Mouse (Mus musculus): ENCODE data around the gene Spata32. TPM values are rescaled to one million over a fixed set of nuclear protein-coding genes. Genes with fewer than 3 reads are reported as not detected.

The Spata32 gene
- polyA plus RNA-seq, 1 experiment from 2014 or later, result not detected

DNA sequence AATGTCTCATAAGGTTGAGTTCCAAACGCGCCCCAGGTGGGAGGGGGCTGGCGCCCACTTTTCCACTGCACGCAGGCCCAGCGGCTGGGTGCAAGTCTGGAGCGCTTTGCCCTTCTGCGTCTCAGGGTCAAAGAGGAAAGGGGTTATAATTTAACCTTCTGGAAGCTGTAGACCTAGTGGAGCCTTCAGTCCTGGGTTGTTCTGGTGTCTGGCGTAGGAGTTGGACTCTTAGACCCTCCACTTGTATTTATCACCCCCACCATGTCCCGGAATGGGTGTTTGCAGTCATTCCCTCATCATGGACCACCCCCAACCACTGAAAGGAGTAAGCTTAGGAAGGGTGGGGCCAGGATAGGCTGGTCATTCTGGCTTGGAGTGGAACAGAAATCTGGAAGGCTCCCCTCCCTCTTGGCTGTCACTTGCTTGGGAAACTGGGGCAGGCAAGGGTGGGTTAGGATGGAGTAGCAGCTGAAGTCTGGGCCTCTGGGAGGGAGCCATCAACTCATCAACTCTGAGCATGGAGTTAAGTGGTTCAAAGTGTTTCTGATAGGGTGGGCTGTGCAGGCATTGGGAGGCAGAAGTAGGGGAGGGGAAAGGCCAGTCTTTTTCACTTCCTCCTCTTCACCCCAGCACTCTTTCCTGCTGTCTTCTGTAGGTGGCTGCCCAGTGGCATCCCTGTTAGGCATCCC lies 46.4 kb downstream of the Spata32 start:
- Histone ChIP-seq H3K9me3 (replicated peaks; ENCODE audit: low read length) (no peaks in the 10 kb centered on the region), H3K4me3 (replicated peaks; ENCODE audit: low read depth, low read length) (peak overlapping the region; percentile 69; the same call in 1 of the 2 replicates), H3K27ac (peak overlapping the region; percentile 52; the same call in 1 of the 2 replicates), H3K4me2 (ENCODE audit: low read length) (peak overlapping the region; percentile 99), H3K27me3 (ENCODE audit: insufficient read depth, low read length) (no peaks in the 10 kb centered on the region), H3K4me1 (replicated peaks; ENCODE audit: insufficient read depth, low read length) (0 out of 2 replicates have a peak, but pooled peaks cover 19% of the 10 kb centered on the region), H3K36me3 (ENCODE audit: insufficient read depth, low read length) (no peaks in the 10 kb centered on the region), H3K9ac (ENCODE audit: low read depth, low read length) (no peak overlapping the region)
- DNase-seq (ENCODE audit: low spot score) (no peak), ATAC-seq (replicated peaks; ENCODE audit: low FRiP score, low read depth) (peak; percentile 61)
- no peak for TF ChIP-seq CTCF (IDR thresholded peaks at IDR 0.05; ENCODE audit: low read depth)
- 43% methylated on average over 9 of the region's 9 CpGs for WGBS

DNA sequence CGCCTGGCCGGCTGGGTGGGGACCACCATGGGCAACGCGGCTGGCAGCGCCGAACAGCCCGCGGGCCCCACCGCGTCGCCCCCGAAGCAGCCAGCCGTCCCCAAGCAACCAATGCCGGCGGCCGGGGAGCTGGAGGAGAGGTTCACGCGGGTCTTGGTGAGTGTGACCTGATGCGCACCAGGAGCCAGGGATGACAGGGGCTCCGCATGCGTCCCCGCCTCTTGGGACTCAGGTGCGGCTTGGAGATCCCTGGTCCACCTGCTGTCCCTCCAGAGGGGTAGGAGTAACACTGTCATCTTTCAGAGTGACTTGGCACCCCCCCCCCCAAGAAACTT lies 47.0 kb downstream of the Spata32 start:
- Histone ChIP-seq H3K4me2 (ENCODE audit: low read length) (peak overlapping the region; percentile 99), H3K27me3 (ENCODE audit: insufficient read depth, low read length) (no peaks in the 10 kb centered on the region), H3K4me3 (replicated peaks; ENCODE audit: low read depth, low read length) (peak overlapping the region; percentile 69), H3K9ac (ENCODE audit: low read depth, low read length) (peak overlapping the region; percentile 71), H3K9me3 (replicated peaks; ENCODE audit: low read length) (no peaks in the 10 kb centered on the region), H3K27ac (peak overlapping the region; percentile 52; the same call in 1 of the 2 replicates), H3K36me3 (ENCODE audit: insufficient read depth, low read length) (no peaks in the 10 kb centered on the region), H3K4me1 (replicated peaks; ENCODE audit: insufficient read depth, low read length) (0 out of 2 replicates have a peak, but pooled peaks cover 19% of the 10 kb centered on the region)
- TF ChIP-seq CTCF (IDR thresholded peaks at IDR 0.05; ENCODE audit: low read depth), result no peak
- 0 out of 2 replicates have a peak, but pooled peaks have one; percentile 4 for ATAC-seq (replicated peaks; ENCODE audit: low FRiP score, low read depth)
- WGBS, result 1% methylated on average over 22 of the region's 23 CpGs
- no peak for DNase-seq (ENCODE audit: low spot score)

DNA sequence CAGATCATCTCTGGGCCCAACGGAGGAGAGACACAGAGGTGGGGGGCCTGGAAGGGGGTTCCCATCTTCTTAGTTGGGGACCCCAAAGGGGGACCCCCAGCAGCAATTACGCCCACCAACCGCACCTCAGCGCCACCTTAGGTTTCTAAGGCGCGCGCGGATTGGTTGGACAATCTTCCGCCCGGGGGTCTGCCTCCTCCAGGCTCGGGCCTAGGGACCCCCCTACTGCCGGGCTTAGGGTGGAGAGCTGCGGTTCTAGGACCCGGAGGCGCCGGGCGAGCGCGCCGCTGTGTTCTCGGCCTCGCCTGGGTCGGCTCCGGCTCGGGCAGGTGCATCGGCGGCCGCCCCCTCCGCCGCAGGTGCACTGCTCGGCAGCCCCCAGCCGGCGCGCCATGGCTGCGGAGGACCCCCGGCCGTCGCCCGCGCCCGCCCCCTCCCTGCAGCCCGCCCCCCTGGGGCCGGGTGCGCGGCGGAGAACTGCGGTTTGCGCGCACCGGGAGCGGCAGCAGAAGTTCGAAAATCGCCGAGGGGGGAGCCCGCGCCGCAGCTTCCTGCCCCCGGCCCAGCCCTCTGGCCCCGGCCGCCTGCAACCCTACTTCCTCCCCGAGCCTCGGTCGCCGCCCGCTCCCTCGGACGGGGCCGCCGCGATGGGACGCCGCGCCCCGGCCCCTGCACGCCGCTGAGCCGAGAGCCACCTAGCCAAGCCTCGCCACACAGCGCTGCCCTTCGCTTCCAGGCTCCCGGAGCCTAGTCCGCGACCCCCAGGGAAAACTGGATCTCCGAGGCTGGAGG lies 47.5 kb downstream of the Spata32 start, which contains the start of gene Fmnl1:
TSS of gene Fmnl1 (plus strand) at position 614 of the 792 bp plus-strand sequence.
- no peaks in the 10 kb centered on the region for H3K9me3 ChIP-seq (replicated peaks; ENCODE audit: low read length)
- peak within 1 kb of the TSS; percentile 99 for H3K4me2 ChIP-seq (ENCODE audit: low read length)
- DNase-seq (ENCODE audit: low spot score) (peak; percentile 33), ATAC-seq (replicated peaks; ENCODE audit: low FRiP score, low read depth) (peak; percentile 34; the same call in 1 of the 2 replicates)
- H3K36me3 ChIP-seq (ENCODE audit: insufficient read depth, low read length), result no peaks in the 10 kb centered on the region
- no peaks in the 10 kb centered on the region for H3K27me3 ChIP-seq (ENCODE audit: insufficient read depth, low read length)
- H3K4me3 ChIP-seq (replicated peaks; ENCODE audit: low read depth, low read length), result peak within 1 kb of the TSS; percentile 69
- H3K4me1 ChIP-seq (replicated peaks; ENCODE audit: insufficient read depth, low read length), result 0 out of 2 replicates have a peak, but pooled peaks cover 15% of the 10 kb centered on the region
- WGBS, result 1% methylated on average over 72 of the region's 84 CpGs
- no peak for TF ChIP-seq CTCF (IDR thresholded peaks at IDR 0.05; ENCODE audit: low read depth)
- peak within 1 kb of the TSS; percentile 71 for H3K9ac ChIP-seq (ENCODE audit: low read depth, low read length)
- H3K27ac ChIP-seq, result peak within 1 kb of the TSS; percentile 52; the same call in 1 of the 2 replicates

DNA sequence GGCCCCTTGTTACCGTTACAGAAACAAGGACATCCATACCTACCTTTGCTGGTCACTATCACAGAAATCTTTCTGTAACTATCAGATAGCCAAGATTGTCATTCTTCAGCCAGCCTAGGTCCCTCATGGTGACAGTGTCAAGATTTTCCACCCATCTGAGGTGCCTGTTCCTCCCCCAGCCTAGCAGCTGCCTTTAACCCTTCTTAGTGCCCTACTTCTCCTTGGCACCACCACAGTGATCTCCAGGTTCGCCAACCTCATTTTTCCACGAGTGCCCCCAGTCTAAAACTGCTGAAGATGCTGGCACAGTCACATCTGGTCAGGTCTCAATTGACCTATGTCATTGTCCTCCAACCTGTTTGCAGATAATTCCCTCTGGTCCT lies 48.1 kb downstream of the Spata32 start:
- Histone ChIP-seq H3K9ac (ENCODE audit: low read depth, low read length) (peak overlapping the region; percentile 71; the same call in 1 of the 2 replicates), H3K27me3 (ENCODE audit: insufficient read depth, low read length) (no peaks in the 10 kb centered on the region), H3K4me2 (ENCODE audit: low read length) (peak overlapping the region; percentile 99), H3K9me3 (replicated peaks; ENCODE audit: low read length) (no peaks in the 10 kb centered on the region), H3K4me3 (replicated peaks; ENCODE audit: low read depth, low read length) (peak overlapping the region; percentile 69; the same call in 1 of the 2 replicates), H3K4me1 (replicated peaks; ENCODE audit: insufficient read depth, low read length) (0 out of 2 replicates have a peak, but pooled peaks cover 14% of the 10 kb centered on the region), H3K36me3 (ENCODE audit: insufficient read depth, low read length) (no peaks in the 10 kb centered on the region), H3K27ac (no peak overlapping the region)
- no peak for ATAC-seq (replicated peaks; ENCODE audit: low FRiP score, low read depth)
- no peak for DNase-seq (ENCODE audit: low spot score)
- WGBS, result 39% methylated on average over 3 of the region's 3 CpGs
- TF ChIP-seq CTCF (IDR thresholded peaks at IDR 0.05; ENCODE audit: low read depth), result no peak

DNA sequence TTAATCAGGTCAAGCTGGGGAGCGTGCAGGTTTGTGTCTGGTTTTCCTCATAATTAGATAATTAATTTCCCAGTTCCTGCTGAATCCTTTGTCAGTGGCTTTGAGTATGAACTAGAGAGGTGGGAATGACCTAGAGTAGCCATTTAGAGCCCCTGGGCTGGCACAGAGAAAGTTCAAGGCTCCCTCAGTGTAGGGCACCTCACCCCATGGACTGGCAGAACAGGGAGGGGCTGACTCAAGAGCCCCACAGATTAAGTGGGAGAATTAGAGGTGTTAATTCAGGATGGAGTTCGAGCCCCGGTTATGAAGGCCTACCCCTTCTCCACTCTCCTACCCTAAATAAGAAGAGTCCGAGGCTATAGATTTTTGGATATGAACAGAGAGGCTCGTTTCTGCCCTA lies 48.6 kb downstream of the Spata32 start:
- Histone ChIP-seq H3K9me3 (replicated peaks; ENCODE audit: low read length) (no peaks in the 10 kb centered on the region), H3K4me2 (ENCODE audit: low read length) (no peak overlapping the region), H3K4me1 (replicated peaks; ENCODE audit: insufficient read depth, low read length) (0 out of 2 replicates have a peak, but pooled peaks cover 10% of the 10 kb centered on the region), H3K27ac (no peak overlapping the region), H3K36me3 (ENCODE audit: insufficient read depth, low read length) (no peaks in the 10 kb centered on the region), H3K4me3 (replicated peaks; ENCODE audit: low read depth, low read length) (no peak overlapping the region), H3K27me3 (ENCODE audit: insufficient read depth, low read length) (no peaks in the 10 kb centered on the region), H3K9ac (ENCODE audit: low read depth, low read length) (no peak overlapping the region)
- DNase-seq (ENCODE audit: low spot score), result no peak
- no peak for ATAC-seq (replicated peaks; ENCODE audit: low FRiP score, low read depth)
- no peak for TF ChIP-seq CTCF (IDR thresholded peaks at IDR 0.05; ENCODE audit: low read depth)
- 87% methylated on average over 5 of the region's 5 CpGs for WGBS

DNA sequence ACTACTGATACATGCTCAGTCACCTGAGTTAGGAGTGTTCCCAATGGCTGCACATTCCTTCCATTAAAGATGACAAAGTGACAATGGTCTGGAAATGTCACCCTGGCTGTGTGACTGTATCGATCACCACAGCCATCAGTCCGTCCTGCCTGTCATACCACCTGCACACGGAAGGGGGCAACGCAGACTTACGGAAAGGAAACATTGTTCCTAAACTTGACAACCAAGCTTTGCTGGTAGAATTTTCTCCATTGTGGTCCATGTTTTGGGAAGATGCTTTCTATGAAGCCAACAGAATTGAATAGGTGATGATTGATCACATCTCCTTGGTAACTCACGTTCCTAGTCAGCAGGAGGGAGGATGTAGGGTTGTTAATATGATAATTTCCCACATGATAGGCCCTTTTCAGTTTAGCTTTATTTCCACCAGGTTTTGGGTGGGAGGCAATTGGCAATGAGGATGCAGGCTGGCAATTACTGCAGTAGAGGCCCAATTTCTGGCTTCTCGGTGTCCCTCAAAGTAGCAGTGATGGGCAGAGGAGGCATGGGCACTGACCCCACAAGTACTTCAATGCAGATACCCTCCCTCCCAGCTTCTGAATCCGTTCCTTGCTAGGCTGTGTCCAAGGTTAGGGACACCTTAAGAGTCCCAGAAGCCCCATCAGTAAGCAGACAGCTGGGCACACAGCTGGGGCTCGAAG lies 49.4 kb downstream of the Spata32 start:
- Histone ChIP-seq H3K9ac (ENCODE audit: low read depth, low read length) (no peak overlapping the region), H3K36me3 (ENCODE audit: insufficient read depth, low read length) (no peaks in the 10 kb centered on the region), H3K27ac (no peak overlapping the region), H3K27me3 (ENCODE audit: insufficient read depth, low read length) (no peaks in the 10 kb centered on the region), H3K4me2 (ENCODE audit: low read length) (no peak overlapping the region), H3K4me3 (replicated peaks; ENCODE audit: low read depth, low read length) (no peak overlapping the region), H3K4me1 (replicated peaks; ENCODE audit: insufficient read depth, low read length) (0 out of 2 replicates have a peak, but pooled peaks cover 6% of the 10 kb centered on the region), H3K9me3 (replicated peaks; ENCODE audit: low read length) (no peaks in the 10 kb centered on the region)
- TF ChIP-seq CTCF (IDR thresholded peaks at IDR 0.05; ENCODE audit: low read depth), result peak; percentile 96
- DNase-seq (ENCODE audit: low spot score) (peak; percentile 76), ATAC-seq (replicated peaks; ENCODE audit: low FRiP score, low read depth) (no peak)
- 25% methylated on average over 9 of the region's 9 CpGs for WGBS
